Mouse (Mus musculus) liver, embryonic 14.5 days (tissue): Measurements from ENCODE around the gene Ppp2r1b.

Source experiments
- CTCF ChIP-seq: IDR thresholded peaks from 2 replicates; pipeline ENCODE4 v1.5.1; 2016; ENCODE audit warnings: antibody characterized with exemption, low read depth, control low read depth
- EP300 ChIP-seq: IDR thresholded peaks from 2 replicates; pipeline ENCODE4 v1.6.1; 2016; ENCODE audit warnings: antibody characterized with exemption, low read depth

GRCm38 (mm10) chr9:50904196-50904847, 59.2 kb downstream of the Ppp2r1b start:
- no peak for TF ChIP-seq CTCF
- no peak for TF ChIP-seq EP300
